Mouse (Mus musculus) embryonic facial prominence, embryonic 11.5 days (tissue): ENCODE results near the gene Plekhm3. TPM values are rescaled to one million over a fixed set of nuclear protein-coding genes. Genes with fewer than 3 reads are reported as not detected.

ENCODE experiments used
- ATAC-seq: fragments of 200-750 bp; cut with Nextera tagmentation; replicated peaks from 2 replicates; pipeline ENCODE4 v1.8.0; 2017; ENCODE audit warnings: low read depth; ENCODE audit not compliant: insufficient number of reproducible peaks, low FRiP score, low TSS enrichment
- DNase-seq: peaks from one replicate; pipeline ENCODE4 v3.0.0-alpha.2; 2015; ENCODE audit warnings: low spot score
- H3K27ac ChIP-seq: fragments of 300-500 bp; sonication (generic); replicated peaks from 2 replicates; pipeline ENCODE4 v1.5.1; 2014; ENCODE audit warnings: mild to moderate bottlenecking, low read depth, low read length, control low read depth
- H3K27me3 ChIP-seq: fragments of 300-500 bp; sonication (generic); 2 replicates; pipeline ENCODE4 v1.6.1; 2014; ENCODE audit warnings: mild to moderate bottlenecking, low read length, moderate library complexity, mixed read lengths; ENCODE audit not compliant: control insufficient read depth, insufficient read depth
- H3K36me3 ChIP-seq: fragments of 300-500 bp; sonication (generic); replicated peaks from 2 replicates; pipeline ENCODE4 v1.6.1; 2014; ENCODE audit warnings: low read depth, mild to moderate bottlenecking, low read length, moderate library complexity, mixed read lengths; ENCODE audit not compliant: control insufficient read depth, insufficient read depth
- H3K4me1 ChIP-seq: fragments of 300-500 bp; sonication (generic); 2 replicates; pipeline ENCODE4 v1.6.1; 2014; ENCODE audit warnings: low read length, mixed read lengths; ENCODE audit not compliant: control insufficient read depth, insufficient read depth
- H3K4me2 ChIP-seq: fragments of 300-500 bp; sonication (generic); 2 replicates; pipeline ENCODE4 v1.6.1; 2014; ENCODE audit warnings: low read depth, mild to moderate bottlenecking, control low read depth, low read length, moderate library complexity
- H3K4me3 ChIP-seq: fragments of 300-500 bp; sonication (generic); 2 replicates; pipeline ENCODE4 v1.5.1; 2014; ENCODE audit warnings: low read depth, low read length, control low read depth
- H3K9ac ChIP-seq: fragments of 300-500 bp; sonication (generic); replicated peaks from 2 replicates; pipeline ENCODE4 v1.6.1; 2014; ENCODE audit warnings: mild to moderate bottlenecking, control low read depth, low read length
- H3K9me3 ChIP-seq: fragments of 300-500 bp; sonication (generic); replicated peaks from 2 replicates; pipeline ENCODE4 v1.6.1; 2016; ENCODE audit warnings: mild to moderate bottlenecking, low read length, inconsistent platforms, mixed read lengths; ENCODE audit not compliant: control insufficient read depth
- WGBS: fragments of 180-500 bp; shearing (Covaris S2); extraction: QIAGEN DNeasy Blood & Tissue Kit; methylation state at CpG from one replicate; pipeline ENCODE4 v1.1.7; 2014; 5-methylcytosine and 5-hydroxymethylcytosine counted together
- polyA plus RNA-seq: library from polyadenylated mRNA; unstranded; fragments of >200 nt; fragmentation: Nextera tagmentation; extraction: Ambion mirVana; gene quantifications from 2 replicates; pipeline ENCODE4 v1.2.1, GENCODE M21; 2014

Plekhm3 gene
- polyA plus RNA-seq, 1 experiment from 2014 or later: 6.0 TPM

DNA sequence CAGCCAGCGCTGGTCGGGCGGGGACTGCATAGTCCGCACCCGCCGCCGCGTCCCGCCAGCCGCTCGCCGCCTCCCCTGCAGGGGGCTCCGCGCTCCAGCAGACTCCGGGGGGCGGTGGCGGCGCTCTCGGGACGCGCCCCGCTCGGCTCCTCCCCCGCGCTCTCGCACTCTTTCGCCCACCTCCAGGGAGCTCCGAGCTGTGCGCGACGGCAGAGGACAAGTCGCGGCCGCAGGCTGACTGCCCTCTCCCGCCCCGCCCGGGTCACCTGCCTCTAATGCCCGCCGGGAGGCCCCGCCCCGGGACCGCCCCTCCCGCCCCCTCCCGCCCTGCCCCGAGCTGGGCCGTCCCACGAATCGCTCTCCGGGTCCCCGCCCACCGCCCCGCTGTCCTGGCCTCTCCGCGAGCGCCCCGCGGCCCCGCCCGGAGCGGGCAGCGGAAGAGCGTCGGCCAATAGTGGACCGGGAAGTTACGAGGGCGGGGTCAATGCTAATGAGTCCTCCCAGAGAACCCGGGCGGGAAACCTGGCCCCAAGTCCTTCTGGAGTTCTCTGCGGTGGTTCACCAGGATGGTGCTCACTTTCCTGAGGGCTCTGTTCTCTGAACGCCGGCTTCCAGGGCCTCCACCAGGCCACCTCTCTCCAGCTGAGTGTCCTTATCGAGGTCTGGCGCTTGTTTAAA lies 219.0 kb downstream of the Plekhm3 start, which contains the start of gene Fzd5:
Gene Fzd5 (minus strand): TSS at position 250 of the 678 bp plus-strand sequence.
- Histone ChIP-seq H3K4me3 (peak within 1 kb of the TSS; percentile 61), H3K9me3 (no peaks in the 10 kb centered on the region), H3K4me1 (peaks cover 5% of the 10 kb centered on the region), H3K27ac (peak within 1 kb of the TSS; percentile 35; the same call in 1 of the 2 replicates), H3K9ac (peak within 1 kb of the TSS; percentile 68), H3K36me3 (no peaks in the 10 kb centered on the region), H3K27me3 (peaks cover 27% of the 10 kb centered on the region), H3K4me2 (peak within 1 kb of the TSS; percentile 97)
- ATAC-seq: peak; percentile 94
- DNase-seq: peak; percentile 97
- 1% methylated on average over 47 of the region's 73 CpGs for WGBS

DNA sequence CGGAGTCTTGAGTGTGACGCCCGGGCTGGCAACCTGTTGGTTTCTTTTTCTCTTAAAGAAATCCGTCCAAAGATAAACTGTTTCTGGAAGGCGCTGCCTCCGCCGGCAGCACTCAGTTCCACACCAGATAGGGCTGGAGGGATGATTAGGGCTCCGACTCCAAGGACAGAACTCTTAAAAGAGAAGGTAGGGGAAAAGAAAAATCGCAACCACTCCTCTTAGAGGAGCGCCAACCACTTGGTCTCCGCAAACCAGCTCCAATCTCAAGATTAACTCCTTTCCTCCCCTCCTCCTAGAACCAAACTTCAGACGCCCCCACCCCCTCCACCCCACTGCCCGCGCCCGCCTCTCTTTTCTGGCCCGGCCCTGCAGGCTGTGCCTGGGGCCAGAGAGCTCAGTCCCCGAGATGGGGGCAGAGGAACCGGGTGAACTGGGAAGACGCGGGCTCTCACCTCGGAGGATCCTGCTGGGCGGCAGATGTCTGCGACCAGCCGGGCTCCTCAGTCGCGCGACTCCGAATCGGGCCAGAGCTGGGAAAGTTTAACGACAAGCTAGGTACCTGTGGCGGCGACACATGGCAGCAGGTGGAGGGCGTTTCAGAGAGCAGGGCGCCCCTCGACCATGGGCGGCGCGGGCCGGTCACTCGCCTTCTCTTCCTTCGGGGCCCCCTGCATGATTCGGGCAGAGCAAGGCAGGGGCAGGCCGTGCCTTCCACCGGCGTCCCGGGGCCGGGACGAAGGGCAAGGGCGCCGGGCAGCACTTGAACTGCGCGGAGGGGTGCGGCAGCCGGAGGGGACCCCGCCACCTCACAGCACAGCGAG lies 219.7 kb downstream of the Plekhm3 start:
- Histone ChIP-seq H3K4me1 (peaks cover 5% of the 10 kb centered on the region), H3K9me3 (no peaks in the 10 kb centered on the region), H3K36me3 (no peaks in the 10 kb centered on the region), H3K27ac (peak overlapping the region; percentile 35; the same call in 1 of the 2 replicates), H3K27me3 (peaks cover 27% of the 10 kb centered on the region), H3K4me2 (peak overlapping the region; percentile 97), H3K9ac (peak overlapping the region; percentile 68), H3K4me3 (peak overlapping the region; percentile 61)
- DNase-seq (peak; percentile 38), ATAC-seq (no peak)
- WGBS: under 1% methylated on average over 55 of the region's 56 CpGs

Other genes with a start within 250 kb of the Plekhm3 start
- gene Fzd5, start 219.1 kb downstream of the Plekhm3 start, polyA plus RNA-seq: 2.9 and 3.1 TPM in 2 replicates
- gene Akr1cl, start 75.9 kb upstream of the Plekhm3 start, polyA plus RNA-seq: 0.18 and 1.0 TPM in 2 replicates
- gene Cryge, start 94.3 kb upstream of the Plekhm3 start, polyA plus RNA-seq: 0.72 and 6.9 TPM in 2 replicates
- gene Crygd, start 106.6 kb upstream of the Plekhm3 start, polyA plus RNA-seq: not detected in 2 replicates
- 1.00 and 9.9 TPM in 2 replicates for gene Crygc, start 116.9 kb upstream of the Plekhm3 start, polyA plus RNA-seq
- gene Crygb, start 125.5 kb upstream of the Plekhm3 start, polyA plus RNA-seq: 0.68 TPM in 1 of 2 replicates, not detected in the other
- not detected in 2 replicates for gene Cryga, start 146.5 kb upstream of the Plekhm3 start, polyA plus RNA-seq
- gene Gm28845, start 162.7 kb upstream of the Plekhm3 start, polyA plus RNA-seq: not detected in 2 replicates
- 0.32 and 0.45 TPM in 2 replicates for gene D630023F18Rik, start 166.4 kb upstream of the Plekhm3 start, polyA plus RNA-seq
- gene Idh1, start 229.7 kb upstream of the Plekhm3 start, polyA plus RNA-seq: 260 and 262 TPM in 2 replicates
- gene Pikfyve, start 229.9 kb upstream of the Plekhm3 start, polyA plus RNA-seq: 14.8 and 17.3 TPM in 2 replicates